Mouse (Mus musculus) Patski (cell line): ENCODE measurements at regions not wholly inside any gene's neighbourhood (a gene's known extent, or its start where the extent isn't known, plus 50 kb on each side); places are given as distances from the start of the nearest gene placed in this dataset.
A peak's percentile ranks its signal among the peaks of the same experiment; 100 is the strongest.

Experiments
- ATAC-seq: fragments of 100-300 bp; one replicate; pipeline ENCODE4 v1.8.0; 2021
- CTCF ChIA-PET: fragments of 350-600 bp; sonication (Branson Sonifier 250); formaldehyde crosslinking; loops from one replicate; lab custom pipeline; 2022; ENCODE audit warnings: inconsistent platforms; lab: Charles Lee
- POLR2A ChIA-PET: fragments of 350-600 bp; sonication (Branson Sonifier 250); formaldehyde crosslinking; loops from one replicate; lab custom pipeline; 2022; ENCODE audit warnings: antibody characterized with exemption, inconsistent platforms; lab: Charles Lee
- DNase-seq: peaks from one replicate; pipeline ENCODE4 v3.0.0-alpha.2; 2011; ENCODE audit warnings: low read depth, low spot score
- H3K27me3 ChIP-seq: fragments of 371-371 bp; one replicate; pipeline ENCODE4 v1.5.1; 2021
- CTCF ChIP-seq: fragments of 100-300 bp; IDR thresholded peaks from one replicate; pipeline ENCODE4 v1.5.1; 2021
- in situ Hi-C: fragments of 300-500 bp; cut with MboI; formaldehyde crosslinking; loops from 3 replicates; pipeline ENCODE4 v1.11.1; 2018; ENCODE audit warnings: low pct_unique_long_range_greater_than_20kb, mixed read lengths

GRCm38 (mm10) chr3:147943314-147943713 is 1047.0 kb downstream of the Adgrl2 start:
- in situ Hi-C loops = no loop called here
- no peak for ATAC-seq
- no peak for DNase-seq
- no peak for TF ChIP-seq CTCF
- ChIA-PET CTCF (interaction anchor here (1.1 to 1.7 kb wide), 3 partner anchors 11 to 35 kb away, joined by 3 to 7 read pairs (median 4); no protein-coding TSS in a partner anchor), POLR2A (no interaction called here)
- no peaks in the 10 kb centered on the region for H3K27me3 ChIP-seq

- no peaks in the 10 kb centered on the region for H3K27me3 ChIP-seq
- ChIA-PET CTCF (interaction anchor here (1.0 to 2.1 kb wide), 3 partner anchors 11 to 17 kb away, joined by 3 to 4 read pairs (median 4); no protein-coding TSS in a partner anchor), POLR2A (interaction anchor here (0.7 kb wide), 1 partner anchor 850 kb away, joined by 4 read pairs; no protein-coding TSS in a partner anchor)
- DNase-seq = no peak
- no peak for ATAC-seq
- no peak for TF ChIP-seq CTCF
- in situ Hi-C loops = no loop called here
These were observed 1059.5 kb downstream of the Adgrl2 start for GRCm38 (mm10) chr3:147930811-147931251.

- H3K27me3 ChIP-seq = no peaks in the 10 kb centered on the region
- in situ Hi-C loops = no loop called here
- DNase-seq (no peak), ATAC-seq (no peak)
- POLR2A ChIA-PET = no interaction called here
- CTCF ChIA-PET = interaction anchor here (1.0 to 1.3 kb wide), 2 partner anchors 8 to 63 kb away, joined by 3 to 4 read pairs; no protein-coding TSS in a partner anchor
- TF ChIP-seq CTCF = no peak
These were observed 1068.0 kb downstream of the Ttll7 start for GRCm38 (mm10) chr3:147920181-147920580.

GRCm38 (mm10) chr3:147919701-147920100 is 1067.5 kb downstream of the Ttll7 start:
- POLR2A ChIA-PET = no interaction called here
- ATAC-seq = no peak
- CTCF ChIA-PET = interaction anchor here (1.0 to 1.3 kb wide), 2 partner anchors 9 to 62 kb away, joined by 3 to 4 read pairs; no protein-coding TSS in a partner anchor

GRCm38 (mm10) chr3:147919146-147919545 is 1067.0 kb downstream of the Ttll7 start:
- POLR2A ChIA-PET = no interaction called here
- in situ Hi-C loops = no loop called here
- no peaks in the 10 kb centered on the region for H3K27me3 ChIP-seq
- CTCF ChIA-PET = interaction anchor here (1.3 kb wide), 1 partner anchor 9 kb away, joined by 4 read pairs; no protein-coding TSS in a partner anchor
- DNase-seq = no peak
- no peak for TF ChIP-seq CTCF
- ATAC-seq = no peak

More at GRCm38 (mm10) chr3:147919701-147920100, 1067.5 kb downstream of the Ttll7 start:
- no peak for DNase-seq
- in situ Hi-C loops = no loop called here
- TF ChIP-seq CTCF = no peak
- no peaks in the 10 kb centered on the region for H3K27me3 ChIP-seq

GRCm38 (mm10) chr3:147896751-147897150 is 1044.6 kb downstream of the Ttll7 start:
- no peaks in the 10 kb centered on the region for H3K27me3 ChIP-seq
- in situ Hi-C loops = no loop called here
- POLR2A ChIA-PET = interaction anchor here (0.5 kb wide), 1 partner anchor 1070 kb away, joined by 3 read pairs; no protein-coding TSS in a partner anchor
- ATAC-seq = no peak
- no peak for DNase-seq
- CTCF ChIA-PET = interaction anchor here (1.5 kb wide), 1 partner anchor 16 kb away, joined by 4 read pairs; no protein-coding TSS in a partner anchor
- TF ChIP-seq CTCF = no peak

GRCm38 (mm10) chr3:147891682-147892081 is 1039.5 kb downstream of the Ttll7 start:
- no peak for TF ChIP-seq CTCF
- POLR2A ChIA-PET = no interaction called here
- CTCF ChIA-PET = no interaction called here
- in situ Hi-C loops = no loop called here
- H3K27me3 ChIP-seq = no peaks in the 10 kb centered on the region
- DNase-seq = no peak
- ATAC-seq = no peak

GRCm38 (mm10) chr3:147886261-147886893 is 1034.2 kb downstream of the Ttll7 start:
- no peak for DNase-seq
- no peak for TF ChIP-seq CTCF
- ChIA-PET CTCF (no interaction called here), POLR2A (no interaction called here)
- H3K27me3 ChIP-seq = no peaks in the 10 kb centered on the region
- no peak for ATAC-seq
- in situ Hi-C loops = no loop called here

- no peak for DNase-seq
- ChIA-PET CTCF (interaction anchor here (0.8 to 1.7 kb wide), 6 partner anchors 10 to 36 kb away, joined by 3 to 5 read pairs (median 4); no protein-coding TSS in a partner anchor), POLR2A (no interaction called here)
- peak; percentile 54 for ATAC-seq
- TF ChIP-seq CTCF = no peak
- in situ Hi-C loops = no loop called here
- no peaks in the 10 kb centered on the region for H3K27me3 ChIP-seq
These were observed 1030.9 kb downstream of the Ttll7 start for GRCm38 (mm10) chr3:147882936-147883645.

GRCm38 (mm10) chr3:147878690-147879089 is 1026.5 kb downstream of the Ttll7 start:
- in situ Hi-C loops = no loop called here
- POLR2A ChIA-PET = no interaction called here
- no peaks in the 10 kb centered on the region for H3K27me3 ChIP-seq
- CTCF ChIA-PET = interaction anchor here (1.4 kb wide), 1 partner anchor 11 kb away, joined by 4 read pairs; no protein-coding TSS in a partner anchor
- TF ChIP-seq CTCF = no peak
- no peak for ATAC-seq
- no peak for DNase-seq
